Mouse (Mus musculus): ENCODE results near the gene Zbtb38.

GRCm38 (mm10) chr9:96773146-96773545, 20.5 kb upstream of the Zbtb38 start:
- TF ChIP-seq CTCF (IDR thresholded peaks at IDR 0.05; ENCODE audit: borderline replicate concordance, extremely low read depth, insufficient read depth, insufficient read length) (no peak), POLR2A (IDR thresholded peaks at IDR 0.05; ENCODE audit: borderline replicate concordance, extremely low read depth, insufficient read depth, insufficient read length, poor library complexity, severe bottlenecking) (no peak)

All from brain, embryonic 14.5 days (tissue).